Mouse (Mus musculus) kidney, adult 8-10 months (tissue): Measurements from ENCODE around the gene Pax6.

ENCODE experiments used
- DNase-seq, 2 experiments: peaks; one replicate each; pipeline ENCODE4 v3.0.0; 2022

Gene Pax6

DNA sequence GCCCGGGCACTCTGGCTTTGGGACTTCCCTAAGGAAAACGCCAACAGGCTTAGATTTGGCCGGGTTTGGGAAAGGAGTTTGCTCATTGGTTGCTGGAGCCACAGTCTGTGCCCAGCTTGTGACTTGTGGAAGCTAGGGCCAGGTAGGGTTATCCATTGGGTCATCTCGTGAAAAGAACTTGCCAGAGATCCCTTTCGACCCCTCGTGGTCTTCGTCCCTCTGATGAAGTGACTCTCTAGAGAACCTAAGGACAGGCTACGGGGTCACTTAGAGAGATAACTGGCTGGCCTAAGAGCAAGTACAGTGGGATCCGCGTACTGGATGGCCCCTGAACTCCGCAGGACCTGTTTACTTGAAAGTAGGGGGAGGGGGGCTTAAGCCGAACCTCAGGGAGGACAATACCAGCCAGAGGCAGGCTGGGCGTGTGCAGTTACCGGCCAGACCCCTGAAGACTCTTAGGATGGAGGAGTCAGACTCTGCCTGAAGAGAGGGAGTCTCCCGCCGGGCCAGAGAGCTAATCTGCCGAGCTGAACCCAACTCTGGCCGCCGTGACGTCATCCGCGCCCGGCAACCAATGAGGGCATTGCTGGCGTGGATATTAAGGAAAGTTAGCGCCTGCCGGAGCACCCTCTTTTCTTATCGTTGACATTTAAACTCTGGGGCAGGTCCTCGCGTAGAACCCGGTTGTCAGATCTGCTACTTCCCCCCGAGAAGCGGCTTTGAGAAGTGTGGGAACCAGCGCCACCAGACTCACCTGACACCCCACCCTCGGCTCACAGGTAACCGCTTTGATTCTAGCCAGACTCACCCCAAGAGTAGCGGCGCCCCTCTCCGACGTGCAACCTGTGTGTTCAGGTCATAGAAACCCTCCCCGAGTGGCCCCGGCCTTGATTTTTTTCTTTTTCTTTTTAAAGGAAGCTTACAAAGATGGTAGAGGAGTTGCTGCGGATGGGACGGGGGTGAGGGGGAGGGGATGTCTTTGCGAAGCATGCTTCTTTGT, at the start of gene Pax6:
Gene Pax6 (plus strand): TSS at position 630 of the 1,000 bp plus-strand sequence.
- no peak for DNase-seq

DNA sequence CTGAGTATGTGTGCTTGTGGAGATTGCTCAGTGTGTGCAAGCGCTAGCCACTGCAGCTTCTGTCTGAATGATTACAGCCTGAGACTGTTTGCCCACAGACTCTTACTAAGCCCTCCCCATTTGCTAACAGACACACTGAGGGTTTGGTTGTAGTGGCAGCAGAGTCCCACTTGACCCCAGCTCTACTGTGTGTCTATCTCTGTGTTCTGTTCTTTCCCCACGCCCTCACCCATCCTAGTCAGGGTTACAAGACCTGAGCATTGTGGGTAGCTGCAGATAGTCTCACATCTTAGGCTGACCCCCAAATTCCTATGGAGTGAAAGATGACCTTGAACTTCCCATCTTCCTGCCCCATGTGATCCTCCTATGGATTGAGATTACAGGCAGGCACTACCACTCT, 19.8 kb upstream of the Pax6 start:
- DNase-seq, result no peak

DNA sequence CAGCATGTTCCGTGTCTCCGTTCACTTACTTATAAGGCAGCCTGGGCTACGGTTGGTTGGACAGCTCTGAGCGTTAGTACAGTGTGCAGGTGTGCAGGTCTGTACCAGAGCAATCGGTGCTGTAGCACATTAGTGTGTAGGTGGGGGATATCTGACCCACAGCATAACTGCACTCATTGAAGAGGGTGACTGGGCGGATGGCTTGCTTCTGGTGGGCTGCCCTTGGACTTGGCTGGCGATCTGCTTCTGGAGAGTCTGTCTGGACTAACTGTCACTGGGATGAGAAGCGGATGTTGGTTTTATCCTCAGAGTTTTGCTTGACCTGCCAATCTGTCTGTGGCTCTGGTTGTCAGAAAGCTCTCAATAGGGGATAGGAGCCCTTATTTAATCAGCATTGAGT, 12.2 kb upstream of the Pax6 start:
- DNase-seq, result no peak

DNA sequence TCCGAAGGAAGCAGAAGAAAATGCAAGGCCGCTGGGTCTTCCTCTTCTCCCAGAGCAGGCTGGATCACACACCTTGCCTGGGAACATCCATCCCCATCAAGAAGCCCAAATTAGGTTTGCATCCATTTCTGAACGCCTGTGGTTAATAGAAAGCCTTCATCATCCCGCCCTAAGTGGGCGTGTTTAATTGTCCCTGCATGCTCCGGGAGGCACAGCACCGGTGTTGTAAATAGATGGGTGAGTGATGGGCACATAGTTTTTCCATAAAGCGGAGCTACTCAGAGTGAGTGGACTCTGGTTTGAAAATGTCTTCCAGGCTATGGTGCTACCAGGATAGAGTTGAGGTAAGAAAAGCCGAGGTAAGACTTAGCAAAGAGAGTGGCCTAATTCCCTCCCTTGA, 9.3 kb upstream of the Pax6 start:
- no peak for DNase-seq

DNA sequence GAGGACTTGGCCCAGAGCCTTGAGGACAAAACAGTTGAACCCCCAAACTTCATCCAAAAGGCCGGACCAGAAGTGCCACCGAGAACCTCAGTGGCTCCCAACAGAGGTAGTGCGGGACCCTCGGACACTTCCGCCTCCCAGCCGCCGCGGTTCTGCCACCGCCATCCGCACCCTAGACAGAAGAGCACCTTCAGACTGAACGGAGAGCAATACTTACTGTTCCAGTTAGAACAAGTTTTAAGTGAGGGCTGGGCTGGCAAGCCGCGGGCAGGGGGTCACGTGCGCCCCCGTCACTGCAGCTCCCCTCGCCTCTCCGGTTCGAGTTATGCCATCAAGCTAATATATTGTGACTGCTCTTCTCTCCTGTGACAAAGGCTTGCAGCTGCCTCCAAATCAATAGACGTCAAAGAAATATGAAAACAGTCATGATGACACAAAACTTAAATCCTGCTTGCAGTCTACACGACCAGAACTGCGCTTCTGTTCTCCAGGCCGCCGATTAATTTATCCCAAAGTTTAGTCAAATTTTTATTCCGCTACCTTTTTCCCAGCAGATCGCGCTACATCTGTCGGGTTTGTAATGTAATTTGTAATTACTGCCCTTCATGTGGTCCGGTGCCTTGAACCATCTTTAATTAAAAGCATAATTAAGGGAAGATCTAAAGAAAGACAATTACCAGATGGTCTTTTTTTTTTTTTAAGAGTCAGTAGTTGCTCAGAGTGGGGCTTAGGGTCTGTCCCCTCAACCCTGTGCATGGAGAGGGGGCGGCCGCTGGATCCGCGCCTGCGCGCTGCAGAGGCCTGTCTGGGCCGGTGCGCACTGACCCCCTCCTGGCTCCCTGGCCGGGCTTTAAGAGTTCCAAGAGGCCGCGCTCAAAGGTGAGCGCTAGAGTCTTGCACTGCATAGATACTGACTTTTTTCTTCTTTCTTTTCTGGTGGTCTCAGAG, 8.5 kb upstream of the Pax6 start:
- DNase-seq, result no peak

DNA sequence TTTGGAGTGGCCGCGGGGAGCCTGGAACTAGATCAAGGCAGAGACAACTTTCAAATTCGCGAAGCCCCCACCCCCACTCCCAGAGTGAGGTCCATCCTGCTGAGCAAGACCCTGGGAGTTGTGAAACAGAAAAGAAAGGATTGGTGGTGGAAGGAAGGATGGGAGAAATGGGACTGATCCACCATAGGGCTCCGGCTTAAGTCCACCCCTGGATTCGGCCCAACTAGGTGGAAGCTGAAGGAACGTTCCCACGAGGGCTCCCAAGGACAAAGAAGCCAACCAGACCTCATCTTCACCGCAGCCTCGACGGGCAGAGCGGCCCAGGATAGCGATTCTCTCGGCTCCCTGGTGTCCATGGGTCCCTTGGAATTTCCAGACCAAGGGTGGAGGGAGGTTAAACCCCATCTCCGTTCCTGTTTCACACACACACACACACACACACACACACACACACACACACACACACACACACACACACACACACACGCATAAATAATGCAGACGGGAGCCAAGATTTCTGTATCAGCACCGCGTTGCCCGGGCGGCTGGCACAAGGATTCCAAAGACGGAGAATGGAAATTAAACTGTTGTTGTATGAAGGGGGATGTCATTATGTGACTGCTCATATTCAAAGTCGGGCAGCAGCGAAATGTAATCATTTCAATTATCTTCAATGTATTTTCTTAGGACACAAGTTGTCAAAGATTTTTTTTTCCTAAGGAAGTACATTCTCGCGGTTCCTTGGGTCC, 7.7 kb upstream of the Pax6 start:
- DNase-seq, result no peak

GRCm38 (mm10) chr2:105661623-105662066, 7.1 kb upstream of the Pax6 start:
- DNase-seq, result no peak

- DNase-seq, result no peak
Observed at GRCm38 (mm10) chr2:105662121-105662520, 6.6 kb upstream of the Pax6 start.

- DNase-seq, result no peak
Observed at GRCm38 (mm10) chr2:105662606-105663005, 6.1 kb upstream of the Pax6 start.

GRCm38 (mm10) chr2:105663101-105663511, 5.6 kb upstream of the Pax6 start:
- no peak for DNase-seq

DNA sequence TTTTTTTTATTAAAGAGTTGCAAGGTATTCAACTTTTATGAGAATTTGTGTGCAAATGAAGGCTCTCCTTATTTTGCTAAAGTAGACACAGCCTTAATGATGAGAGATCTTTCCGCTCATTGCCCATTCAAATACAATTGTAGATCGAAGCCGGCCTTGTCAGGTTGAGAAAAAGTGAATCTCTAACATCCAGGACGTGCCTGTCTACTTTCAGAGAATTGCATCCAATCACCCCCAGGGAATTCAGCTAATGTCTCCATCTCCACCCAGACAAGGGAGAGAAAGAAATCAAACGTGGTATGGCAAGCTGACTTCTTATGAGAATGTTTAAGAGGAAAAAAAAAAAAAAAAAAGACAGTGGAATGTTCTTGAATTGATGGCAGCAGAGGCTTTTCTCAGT, 3.7 kb upstream of the Pax6 start:
- no peak for DNase-seq

DNA sequence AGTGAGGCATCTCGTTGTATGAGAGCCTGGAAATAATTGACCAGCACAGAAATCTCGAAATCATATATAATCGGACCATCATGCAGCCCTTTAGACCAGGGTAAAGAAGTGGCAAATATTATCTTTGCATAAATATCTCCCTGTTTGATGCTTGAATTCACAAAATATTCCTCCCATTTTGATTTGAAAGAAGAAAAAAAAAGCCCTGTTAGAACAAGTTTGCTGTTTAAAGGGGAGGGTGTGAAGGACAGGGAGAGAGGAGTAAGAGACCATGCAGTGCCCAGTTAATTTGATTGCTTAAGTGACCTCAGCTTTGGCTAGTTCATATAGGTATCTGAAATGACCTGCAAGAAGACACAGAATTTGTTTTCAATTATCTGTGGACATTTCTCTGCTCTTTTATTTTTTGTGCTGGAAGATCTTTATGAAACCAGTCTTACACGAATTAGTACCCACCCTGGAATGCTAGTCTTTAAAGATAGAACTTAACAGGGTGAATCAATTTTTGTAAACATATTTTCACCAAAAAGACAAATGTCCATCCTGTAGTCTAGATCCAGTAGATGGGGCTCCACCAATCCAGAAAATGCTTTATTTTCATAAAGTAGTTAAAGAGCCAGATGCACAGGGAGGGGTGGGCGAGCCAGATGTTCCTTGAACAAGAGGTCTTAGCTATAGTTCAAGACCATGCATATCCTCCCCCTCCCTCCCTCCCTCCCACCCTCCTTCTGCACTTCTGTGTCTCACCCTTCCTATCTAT, 3.0 kb upstream of the Pax6 start:
- no peak for DNase-seq

- no peak for DNase-seq
Observed at GRCm38 (mm10) chr2:105666331-105666730, 2.4 kb upstream of the Pax6 start.

DNA sequence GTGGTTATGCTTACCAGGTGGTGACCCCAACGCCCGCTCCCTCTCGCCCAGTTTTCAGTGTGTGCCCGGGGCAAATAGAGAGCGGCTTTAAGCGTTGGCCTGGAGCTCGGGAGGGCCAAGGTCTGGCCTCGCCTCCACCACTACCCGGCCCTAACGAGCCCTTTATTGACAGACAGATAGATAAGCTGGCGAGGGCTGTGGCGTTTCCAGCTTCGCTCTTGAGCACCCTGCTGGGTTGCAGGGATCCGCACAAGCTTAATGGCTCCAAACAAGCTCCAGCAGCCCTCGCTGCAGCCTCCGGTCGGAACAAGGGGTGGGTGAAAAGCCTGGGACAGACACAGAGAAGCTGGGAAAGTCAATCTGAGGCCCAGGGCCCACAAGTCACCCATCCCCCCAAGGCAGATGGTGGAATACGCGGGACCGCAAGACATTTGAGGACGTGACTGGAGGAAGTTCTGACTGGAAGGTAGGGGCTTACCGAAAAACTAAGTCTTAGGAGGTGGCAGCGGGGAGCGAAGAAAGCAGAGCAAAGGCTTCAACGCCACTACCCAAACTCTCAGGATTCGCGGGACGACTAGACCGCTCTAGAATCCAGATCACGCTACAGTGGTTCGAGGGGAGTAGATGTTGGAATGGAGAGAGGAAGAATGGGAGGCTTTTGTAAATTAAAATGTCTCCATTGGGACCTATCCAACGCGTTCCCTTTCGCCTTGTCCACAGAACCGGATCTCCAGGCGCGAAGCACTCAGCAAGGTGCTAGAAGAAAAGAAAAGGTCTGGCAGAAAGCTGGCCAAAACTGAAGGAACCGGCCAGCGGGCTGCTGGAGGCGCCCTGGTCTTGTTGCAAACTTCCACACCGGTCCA, 1.7 kb upstream of the Pax6 start:
- no peak for DNase-seq

DNA sequence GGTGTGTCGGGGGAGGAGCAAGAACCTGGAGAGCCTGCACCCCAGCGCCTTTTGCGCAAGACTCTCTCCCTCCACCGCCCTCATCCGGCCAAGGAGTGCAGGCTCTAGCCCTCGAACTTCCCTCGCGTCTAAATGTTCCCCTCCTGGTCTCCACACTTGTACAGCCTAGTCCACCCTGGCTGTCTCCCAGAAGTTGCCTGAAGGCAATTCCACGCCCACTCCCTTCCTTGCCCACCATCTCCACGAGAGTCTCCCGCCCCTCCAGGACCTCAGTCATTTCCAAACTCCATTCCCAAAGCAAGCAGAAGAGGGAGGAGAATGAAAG, 1.1 kb upstream of the Pax6 start:
- no peak for DNase-seq

GRCm38 (mm10) chr2:105669371-105669861, 716 bp downstream of the Pax6 start:
- DNase-seq, result no peak

- DNase-seq, result no peak
Observed at GRCm38 (mm10) chr2:105669881-105670730, 1.4 kb downstream of the Pax6 start.

DNA sequence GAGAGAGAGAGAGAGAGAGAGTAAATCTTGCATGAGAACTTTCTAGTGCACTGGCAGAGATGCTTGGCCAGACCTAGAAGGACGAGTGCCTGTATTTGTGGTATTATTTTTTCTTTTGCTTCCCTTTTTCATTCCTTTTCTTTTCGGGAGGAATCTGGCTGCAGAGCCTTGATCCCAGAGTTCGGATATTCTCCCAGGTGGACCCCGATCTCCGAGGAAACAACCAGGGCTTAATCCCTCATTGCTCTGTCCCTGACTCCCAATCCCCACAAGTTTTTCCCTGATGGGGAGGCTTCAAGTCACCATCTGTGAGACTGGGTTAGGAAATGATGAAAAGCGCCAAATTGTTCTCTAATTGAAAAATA, 2.0 kb downstream of the Pax6 start:
- no peak for DNase-seq

GRCm38 (mm10) chr2:105671116-105671797, 2.6 kb downstream of the Pax6 start:
- no peak for DNase-seq
